Mouse (Mus musculus) heart, postnatal 10 days (tissue): ENCODE measurements around the gene Hsf2bp. TPM values are rescaled to one million over a fixed set of nuclear protein-coding genes. Genes with fewer than 3 reads are reported as not detected.

ENCODE experiments used
- DNase-seq, 2 experiments: peaks; one replicate each; pipeline ENCODE4 v3.0.0; 2021
- intact Hi-C: fragments of 180-260 bp; cut with DNase I; formaldehyde crosslinking; loops from one replicate; pipeline ENCODE4 v1.15.1; 2025
- total RNA-seq, 2 experiments: library from RNA; stranded (reverse); gene quantifications; 2 replicates each; pipeline ENCODE4 v1.2.3; 2021

The Hsf2bp gene
- total RNA-seq, 2 experiments from 2014 or later, result 0.69 to 0.97 TPM

- intact Hi-C loops, result loop anchor here (2.0 to 10.0 kb wide), 3 partner anchors 36 to 512 kb away; partner anchors contain the start of gene Ndufv3
- no peak for DNase-seq
Measured at GRCm38 (mm10) chr17:32036509-32037438, 625 bp upstream of the Hsf2bp start.

GRCm38 (mm10) chr17:32034322-32034721, 1.8 kb downstream of the Hsf2bp start:
- intact Hi-C loops, result loop anchor here (10.0 kb wide), 1 partner anchor 510 kb away; the partner anchor contains the start of gene Ndufv3

GRCm38 (mm10) chr17:32031684-32032083, 4.5 kb downstream of the Hsf2bp start:
- no peak for DNase-seq
- intact Hi-C loops, result loop anchor here (10.0 kb wide), 1 partner anchor 507 kb away; the partner anchor contains the start of gene Ndufv3

More at GRCm38 (mm10) chr17:32034322-32034721, 1.8 kb downstream of the Hsf2bp start:
- DNase-seq, result no peak

- DNase-seq, result no peak
- intact Hi-C loops, result no loop called here
Measured at GRCm38 (mm10) chr17:32028301-32028700, 7.8 kb downstream of the Hsf2bp start.

GRCm38 (mm10) chr17:32027666-32028065, 8.5 kb downstream of the Hsf2bp start:
- intact Hi-C loops, result loop anchor here (2.0 kb wide), 1 partner anchor 45 kb away; no protein-coding TSS in a partner anchor
- DNase-seq, result peak; percentile 33 to 42

- DNase-seq, result peak; percentile 83
- intact Hi-C loops, result loop anchor here (1.0 kb wide), 2 partner anchors 170 to 340 kb away; partner anchors contain the start of gene Sik1
Measured at GRCm38 (mm10) chr17:32025386-32025785, 10.8 kb downstream of the Hsf2bp start.

- no peak for DNase-seq
Measured at GRCm38 (mm10) chr17:32024671-32025073, 11.5 kb downstream of the Hsf2bp start.

GRCm38 (mm10) chr17:32023088-32023487, 13.1 kb downstream of the Hsf2bp start:
- DNase-seq, result peak in 1 of 2 experiments; percentile 48
- intact Hi-C loops, result loop anchor here (5.0 kb wide), 1 partner anchor 81 kb away; no protein-coding TSS in a partner anchor

More at GRCm38 (mm10) chr17:32024671-32025073, 11.5 kb downstream of the Hsf2bp start:
- intact Hi-C loops, result loop anchor here (1.0 to 5.0 kb wide), 3 partner anchors 82 to 339 kb away; partner anchors contain the start of gene Sik1

- intact Hi-C loops, result loop anchor here (5.0 kb wide), 1 partner anchor 80 kb away; no protein-coding TSS in a partner anchor
- DNase-seq, result no peak
Measured at GRCm38 (mm10) chr17:32022551-32022950, 13.6 kb downstream of the Hsf2bp start.

- intact Hi-C loops, result loop anchor here (5.0 kb wide), 1 partner anchor 80 kb away; no protein-coding TSS in a partner anchor
- no peak for DNase-seq
Measured at GRCm38 (mm10) chr17:32021981-32022380, 14.2 kb downstream of the Hsf2bp start.

- intact Hi-C loops, result no loop called here
- peak; percentile 60 to 71 for DNase-seq
Measured at GRCm38 (mm10) chr17:32018127-32018894, 17.8 kb downstream of the Hsf2bp start.

- intact Hi-C loops, result no loop called here
- no peak for DNase-seq
Measured at GRCm38 (mm10) chr17:32016481-32016880, 19.7 kb downstream of the Hsf2bp start.

GRCm38 (mm10) chr17:32013659-32014058, 22.5 kb downstream of the Hsf2bp start:
- intact Hi-C loops, result no loop called here
- DNase-seq, result no peak

GRCm38 (mm10) chr17:32012254-32012653, 23.9 kb downstream of the Hsf2bp start:
- intact Hi-C loops, result no loop called here
- no peak for DNase-seq

- DNase-seq, result no peak
- intact Hi-C loops, result no loop called here
Measured at GRCm38 (mm10) chr17:32011694-32012093, 24.5 kb downstream of the Hsf2bp start.

GRCm38 (mm10) chr17:32006800-32007199, 29.3 kb downstream of the Hsf2bp start:
- DNase-seq, result peak; percentile 29 to 42
- intact Hi-C loops, result no loop called here

- intact Hi-C loops, result no loop called here
- no peak for DNase-seq
Measured at GRCm38 (mm10) chr17:32003251-32003650, 32.9 kb downstream of the Hsf2bp start.

- intact Hi-C loops, result no loop called here
Measured at GRCm38 (mm10) chr17:31998351-31998750, 37.8 kb downstream of the Hsf2bp start.

GRCm38 (mm10) chr17:31996331-31996730, 39.8 kb downstream of the Hsf2bp start:
- no peak for DNase-seq
- intact Hi-C loops, result no loop called here

More at GRCm38 (mm10) chr17:31998351-31998750, 37.8 kb downstream of the Hsf2bp start:
- no peak for DNase-seq

GRCm38 (mm10) chr17:31995784-31996183, 40.4 kb downstream of the Hsf2bp start:
- intact Hi-C loops, result no loop called here

More at GRCm38 (mm10) chr17:31995784-31996183, 40.4 kb downstream of the Hsf2bp start:
- DNase-seq, result no peak
